Mouse (Mus musculus): ENCODE results near the gene Prune1. TPM values are rescaled to one million over a fixed set of nuclear protein-coding genes. Genes with fewer than 3 reads are reported as not detected.

Gene Prune1
- total and polyA plus RNA-seq, 3 experiments: 28.5 to 51.8 TPM; not detected in 1

- DNase-seq (ENCODE audit: low read depth, low spot score): peak; percentile 94
- H3K4me1 ChIP-seq (ENCODE audit: control insufficient read depth in 1 of 2, insufficient read depth in 2 of 2, low read length in 2 of 2): peaks cover 20 to 28% of the 10 kb centered on the region in 2 experiments
- peak within 1 kb of the TSS; percentile 84 for H3K9ac ChIP-seq (ENCODE audit: control insufficient read depth, low read depth, low read length, poor library complexity, severe bottlenecking)
- H3K4me3 ChIP-seq (ENCODE audit: control insufficient read depth in 1 of 2, insufficient read depth in 1 of 2, low read depth in 2 of 2, low read length in 2 of 2): peak within 1 kb of the TSS; percentile 66 to 73
- H3K9me3 ChIP-seq (replicated peaks; ENCODE audit: insufficient read depth, low read length): no peaks in the 10 kb centered on the region
- no peaks in the 10 kb centered on the region for H3K27me3 ChIP-seq (ENCODE audit: control insufficient read depth in 1 of 2, insufficient read depth in 2 of 2, low read length in 2 of 2)
- peaks cover 60% of the 10 kb centered on the region for H3K79me2 ChIP-seq (ENCODE audit: control insufficient read depth, insufficient read depth, low read length, poor library complexity)
- H3K27ac ChIP-seq (ENCODE audit: control insufficient read depth, low read depth, low read length): peak within 1 kb of the TSS; percentile 92
- TF ChIP-seq POLR2A (IDR thresholded peaks at IDR 0.05; ENCODE audit: control insufficient read depth in 1 of 2, insufficient read depth in 1 of 2, low read depth in 1 of 2, low read length in 2 of 2, poor library complexity in 1 of 2) (peak in 1 of 2 experiments; percentile 68; a peak in 2 of 4 replicates), RCOR1 (IDR thresholded peaks at IDR 0.05; ENCODE audit: low read depth, low read length) (no peak), HCFC1 (IDR thresholded peaks at IDR 0.05; ENCODE audit: low read depth, low read length) (no peak), BHLHE40 (IDR thresholded peaks at IDR 0.05; ENCODE audit: borderline replicate concordance, low read depth, low read length) (no peak), GATA1 (IDR thresholded peaks at IDR 0.05; ENCODE audit: low read depth, low read length) (peak; percentile 94)
- H3K36me3 ChIP-seq (ENCODE audit: control insufficient read depth in 1 of 2, insufficient read depth in 2 of 2, low read length in 2 of 2): peaks cover 34 to 44% of the 10 kb centered on the region in 2 experiments
Measured at GRCm38 (mm10) chr3:95231298-95232221, 50.3 kb downstream of the Prune1 start, which contains the start of gene Mllt11. Gene Mllt11, minus strand, starts transcription at chr3:95232171.

GRCm38 (mm10) chr3:95230495-95231297, 51.2 kb downstream of the Prune1 start:
- no peak for TF ChIP-seq NRF1 (IDR thresholded peaks at IDR 0.05; ENCODE audit: insufficient read depth, low read depth, low read length, poor library complexity, severe bottlenecking)
- peak; percentile 33; the same call in 1 of the 2 replicates for TF ChIP-seq TBP (IDR thresholded peaks at IDR 0.05; ENCODE audit: low read depth, low read length)
- Histone ChIP-seq H3K4me3 (ENCODE audit: control insufficient read depth in 1 of 2, insufficient read depth in 1 of 2, low read depth in 2 of 2, low read length in 2 of 2) (peak overlapping the region; percentile 66 to 73), H3K9ac (ENCODE audit: control insufficient read depth, low read depth, low read length, poor library complexity, severe bottlenecking) (peak overlapping the region; percentile 84), H3K79me2 (ENCODE audit: control insufficient read depth, insufficient read depth, low read length, poor library complexity) (peaks cover 65% of the 10 kb centered on the region), H3K27ac (ENCODE audit: control insufficient read depth, low read depth, low read length) (peak overlapping the region; percentile 92), H3K27me3 (ENCODE audit: control insufficient read depth in 1 of 2, insufficient read depth in 2 of 2, low read length in 2 of 2) (no peaks in the 10 kb centered on the region), H3K9me3 (replicated peaks; ENCODE audit: insufficient read depth, low read length) (no peaks in the 10 kb centered on the region), H3K4me1 (ENCODE audit: control insufficient read depth in 1 of 2, insufficient read depth in 2 of 2, low read length in 2 of 2) (peaks cover 20 to 28% of the 10 kb centered on the region in 2 experiments), H3K36me3 (ENCODE audit: control insufficient read depth in 1 of 2, insufficient read depth in 2 of 2, low read length in 2 of 2) (peaks cover 37% of the 10 kb centered on the region in 2 experiments)
- DNase-seq (ENCODE audit: low read depth, low spot score): peak; percentile 87

GRCm38 (mm10) chr3:95229781-95230494, 51.9 kb downstream of the Prune1 start:
- peak overlapping the region; percentile 66 to 73 for H3K4me3 ChIP-seq (ENCODE audit: control insufficient read depth in 1 of 2, insufficient read depth in 1 of 2, low read depth in 2 of 2, low read length in 2 of 2)
- peaks cover 20 to 28% of the 10 kb centered on the region in 2 experiments for H3K4me1 ChIP-seq (ENCODE audit: control insufficient read depth in 1 of 2, insufficient read depth in 2 of 2, low read length in 2 of 2)
- H3K9me3 ChIP-seq (replicated peaks; ENCODE audit: insufficient read depth, low read length): no peaks in the 10 kb centered on the region
- TF ChIP-seq POLR2A (IDR thresholded peaks at IDR 0.05; ENCODE audit: control insufficient read depth in 1 of 2, insufficient read depth in 1 of 2, low read depth in 1 of 2, low read length in 2 of 2, poor library complexity in 1 of 2) (peak in 1 of 2 experiments; percentile 69; a peak in 2 of 4 replicates), POLR2AphosphoS2 (IDR thresholded peaks at IDR 0.05; ENCODE audit: low read length) (no peak), CTCF (IDR thresholded peaks at IDR 0.05 in 2 of 3, conservative IDR thresholded peaks at IDR 0.05 in 1 of 3; ENCODE audit: control insufficient read depth in 1 of 3, insufficient read depth in 1 of 3, low read depth in 2 of 3, low read length in 3 of 3, poor library complexity in 1 of 3, severe bottlenecking in 1 of 3) (no peak), POLR2AphosphoS5 (IDR thresholded peaks at IDR 0.05; ENCODE audit: borderline replicate concordance, low read depth, low read length) (no peak), TBP (IDR thresholded peaks at IDR 0.05; ENCODE audit: low read depth, low read length) (peak; percentile 67; the same call in 1 of the 2 replicates), BHLHE40 (IDR thresholded peaks at IDR 0.05; ENCODE audit: borderline replicate concordance, low read depth, low read length) (no peak), UBTF (IDR thresholded peaks at IDR 0.05; ENCODE audit: borderline replicate concordance, insufficient read depth, low read depth, low read length) (0 out of 2 replicates have a peak, but pooled peaks have one; percentile 73), TAL1 (IDR thresholded peaks at IDR 0.05; ENCODE audit: low read length) (no peak), NRF1 (IDR thresholded peaks at IDR 0.05; ENCODE audit: insufficient read depth, low read depth, low read length, poor library complexity, severe bottlenecking) (no peak), RCOR1 (IDR thresholded peaks at IDR 0.05; ENCODE audit: low read depth, low read length) (no peak), MYB (IDR thresholded peaks at IDR 0.05; ENCODE audit: low read depth, low read length) (no peak), MEF2A (IDR thresholded peaks at IDR 0.05; ENCODE audit: extremely low read depth, insufficient replicate concordance, low read depth, low read length, poor library complexity, severe bottlenecking) (no peak)
- peak overlapping the region; percentile 92 for H3K27ac ChIP-seq (ENCODE audit: control insufficient read depth, low read depth, low read length)
- DNase-seq (ENCODE audit: low read depth, low spot score): peak; percentile 80
- peak overlapping the region; percentile 84 for H3K9ac ChIP-seq (ENCODE audit: control insufficient read depth, low read depth, low read length, poor library complexity, severe bottlenecking)
- H3K27me3 ChIP-seq (ENCODE audit: control insufficient read depth in 1 of 2, insufficient read depth in 2 of 2, low read length in 2 of 2): no peaks in the 10 kb centered on the region
- H3K36me3 ChIP-seq (ENCODE audit: control insufficient read depth in 1 of 2, insufficient read depth in 2 of 2, low read length in 2 of 2): peaks cover 30 to 37% of the 10 kb centered on the region in 2 experiments
- H3K79me2 ChIP-seq (ENCODE audit: control insufficient read depth, insufficient read depth, low read length, poor library complexity): peaks cover 67% of the 10 kb centered on the region
